Mouse (Mus musculus): ENCODE measurements around the gene Epha7.

The Epha7 gene

GRCm38 (mm10) chr4:28812691-28813289, at the start of gene Epha7:
Gene Epha7, plus strand, starts transcription at chr4:28813131.
- DNase-seq (ENCODE audit: low read depth) = peak; percentile 78

GRCm38 (mm10) chr4:28783961-28784360, 29.0 kb upstream of the Epha7 start:
- no peak for DNase-seq (ENCODE audit: low read depth)

GRCm38 (mm10) chr4:28808800-28809199, 4.1 kb upstream of the Epha7 start:
- no peak for DNase-seq (ENCODE audit: low read depth)

GRCm38 (mm10) chr4:28809703-28810102, 3.2 kb upstream of the Epha7 start:
- no peak for DNase-seq (ENCODE audit: low read depth)

- DNase-seq (ENCODE audit: low read depth) = no peak
Observed at GRCm38 (mm10) chr4:28813551-28814475, 882 bp downstream of the Epha7 start.

- DNase-seq (ENCODE audit: low read depth) = no peak
Observed at GRCm38 (mm10) chr4:28814476-28814815, 1.5 kb downstream of the Epha7 start.

GRCm38 (mm10) chr4:28814816-28815620, 2.1 kb downstream of the Epha7 start:
- no peak for DNase-seq (ENCODE audit: low read depth)

GRCm38 (mm10) chr4:28815621-28815920, 2.6 kb downstream of the Epha7 start:
- no peak for DNase-seq (ENCODE audit: low read depth)

GRCm38 (mm10) chr4:28823616-28824015, 10.7 kb downstream of the Epha7 start:
- no peak for DNase-seq (ENCODE audit: low read depth)

- DNase-seq (ENCODE audit: low read depth) = no peak
Observed at GRCm38 (mm10) chr4:28824616-28825015, 11.7 kb downstream of the Epha7 start.

- DNase-seq (ENCODE audit: low read depth) = no peak
Observed at GRCm38 (mm10) chr4:28837669-28838068, 24.7 kb downstream of the Epha7 start.

- no peak for DNase-seq (ENCODE audit: low read depth)
Observed at GRCm38 (mm10) chr4:28846311-28846710, 33.4 kb downstream of the Epha7 start.

- no peak for DNase-seq (ENCODE audit: low read depth)
Observed at GRCm38 (mm10) chr4:28850388-28850787, 37.5 kb downstream of the Epha7 start.

GRCm38 (mm10) chr4:28862845-28863666, 50.1 kb downstream of the Epha7 start:
- no peak for DNase-seq (ENCODE audit: low read depth)

- no peak for DNase-seq (ENCODE audit: low read depth)
Observed at GRCm38 (mm10) chr4:28866411-28866810, 53.5 kb downstream of the Epha7 start.

- no peak for DNase-seq (ENCODE audit: low read depth)
Observed at GRCm38 (mm10) chr4:28871615-28872014, 58.7 kb downstream of the Epha7 start.

- DNase-seq (ENCODE audit: low read depth) = no peak
Observed at GRCm38 (mm10) chr4:28881271-28882044, 68.5 kb downstream of the Epha7 start.

GRCm38 (mm10) chr4:28889630-28890029, 76.7 kb downstream of the Epha7 start:
- no peak for DNase-seq (ENCODE audit: low read depth)

- no peak for DNase-seq (ENCODE audit: low read depth)
Observed at GRCm38 (mm10) chr4:28890102-28890501, 77.2 kb downstream of the Epha7 start.

- no peak for DNase-seq (ENCODE audit: low read depth)
Observed at GRCm38 (mm10) chr4:28895480-28895879, 82.5 kb downstream of the Epha7 start.

GRCm38 (mm10) chr4:28899373-28899772, 86.4 kb downstream of the Epha7 start:
- no peak for DNase-seq (ENCODE audit: low read depth)
